Mouse (Mus musculus) adrenal gland (tissue): ENCODE results near the gene Top3a.

Experiments
- intact Hi-C: fragments of 180-260 bp; cut with DNase I; formaldehyde crosslinking; loops from one replicate; pipeline ENCODE4 v1.15.1; 2025

The Top3a gene

GRCm38 (mm10) chr11:60776107-60776828 is 897 bp downstream of the Top3a start:
- intact Hi-C loops, result loop anchor here (5.0 kb wide), 1 partner anchor 44 kb away; no protein-coding TSS in a partner anchor

DNA sequence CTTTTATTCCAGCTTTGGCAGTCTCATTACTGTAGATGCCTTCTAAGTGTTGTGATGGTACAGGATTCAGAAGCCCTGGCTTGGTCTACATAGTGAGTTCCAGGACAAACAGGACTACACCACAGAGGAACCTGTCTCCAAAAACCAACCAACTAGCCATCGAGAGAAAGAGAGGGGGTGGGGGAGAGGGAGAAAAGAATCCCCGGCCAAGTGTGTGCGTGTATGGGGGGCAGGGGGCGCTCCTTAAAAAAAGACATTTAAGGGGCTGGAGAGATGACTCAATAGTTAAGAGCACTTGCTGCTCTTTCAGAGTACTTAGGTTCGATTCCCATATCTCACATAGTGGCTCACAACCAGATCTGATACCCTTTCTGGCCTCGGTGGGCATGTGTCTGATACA is 1.6 kb downstream of the Top3a start:
- intact Hi-C loops, result loop anchor here (5.0 kb wide), 1 partner anchor 43 kb away; no protein-coding TSS in a partner anchor

GRCm38 (mm10) chr11:60774841-60775240 is 2.3 kb downstream of the Top3a start:
- intact Hi-C loops, result loop anchor here (5.0 kb wide), 2 partner anchors 43 to 78 kb away; partner anchors contain the start of gene Llgl1

DNA sequence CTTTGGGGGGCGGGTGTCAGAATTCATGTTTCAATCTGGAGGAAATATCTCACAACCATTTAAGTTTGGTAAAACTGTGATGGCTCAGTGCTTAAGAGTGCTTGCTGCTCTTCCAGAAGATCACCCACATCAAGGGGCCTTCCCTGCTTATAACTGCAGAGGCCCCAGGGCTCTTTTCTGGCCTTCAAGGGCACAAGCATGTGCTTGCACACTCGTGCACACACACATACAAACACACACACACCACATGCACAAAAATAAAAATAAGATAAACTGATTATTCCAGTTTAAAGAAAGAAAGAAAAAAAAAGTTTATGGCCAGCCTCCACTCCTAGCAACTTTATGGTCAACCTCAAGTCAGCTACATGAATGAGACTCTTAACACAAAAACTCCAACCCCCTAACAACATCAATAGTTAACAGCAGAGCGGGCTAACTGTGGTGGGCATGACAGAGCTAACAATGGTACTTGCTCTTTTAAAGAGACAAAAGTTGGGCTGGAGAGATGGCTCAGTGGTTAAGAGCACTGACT is 2.9 kb downstream of the Top3a start:
- intact Hi-C loops, result loop anchor here (5.0 kb wide), 1 partner anchor 77 kb away; the partner anchor contains the start of gene Llgl1

GRCm38 (mm10) chr11:60772161-60772560 is 5.0 kb downstream of the Top3a start:
- intact Hi-C loops, result loop anchor here (5.0 kb wide), 1 partner anchor 75 kb away; the partner anchor contains the start of gene Llgl1

GRCm38 (mm10) chr11:60770776-60771175 is 6.4 kb downstream of the Top3a start:
- intact Hi-C loops, result loop anchor here (5.0 kb wide), 1 partner anchor 73 kb away; the partner anchor contains the start of gene Llgl1

DNA sequence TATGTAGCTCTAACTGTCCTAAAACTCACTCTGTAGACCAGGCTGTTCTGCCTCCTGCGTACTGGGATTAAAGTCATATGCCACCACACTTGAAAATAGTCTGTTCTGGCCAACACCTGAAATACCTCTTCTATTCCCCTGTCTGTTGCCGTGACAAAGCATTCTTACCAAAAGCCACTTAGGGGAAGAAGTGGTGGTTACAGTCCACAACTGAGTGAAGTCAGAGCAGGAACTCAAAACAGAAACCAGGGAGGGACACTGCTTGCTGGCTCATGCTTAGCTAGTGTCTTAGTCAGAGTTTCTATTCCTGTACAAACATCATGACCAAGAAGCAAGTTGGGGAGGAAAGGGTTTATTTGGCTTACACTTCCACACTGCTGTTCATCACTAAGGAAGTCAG is 7.8 kb downstream of the Top3a start:
- intact Hi-C loops, result no loop called here

GRCm38 (mm10) chr11:60766969-60767368 is 10.2 kb downstream of the Top3a start:
- intact Hi-C loops, result no loop called here

DNA sequence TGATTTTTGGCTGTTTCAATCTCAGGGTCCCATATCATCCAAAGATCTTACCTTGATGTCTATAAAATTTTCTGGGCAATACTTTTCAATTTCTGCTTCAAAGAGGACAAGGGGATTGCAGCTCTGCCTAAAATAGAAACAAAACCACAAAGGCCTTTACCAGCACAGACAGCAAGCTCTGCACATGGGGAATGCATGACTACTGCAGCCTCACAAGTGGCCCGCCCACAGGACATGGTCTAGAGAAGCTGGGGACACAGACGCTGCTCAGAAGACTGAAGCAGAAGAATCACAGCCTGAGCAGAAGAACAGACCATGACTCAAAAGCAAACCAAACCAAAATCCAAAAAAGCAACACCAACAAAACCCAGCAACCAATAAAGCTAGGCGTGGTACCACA is 15.5 kb downstream of the Top3a start:
- intact Hi-C loops, result no loop called here

DNA sequence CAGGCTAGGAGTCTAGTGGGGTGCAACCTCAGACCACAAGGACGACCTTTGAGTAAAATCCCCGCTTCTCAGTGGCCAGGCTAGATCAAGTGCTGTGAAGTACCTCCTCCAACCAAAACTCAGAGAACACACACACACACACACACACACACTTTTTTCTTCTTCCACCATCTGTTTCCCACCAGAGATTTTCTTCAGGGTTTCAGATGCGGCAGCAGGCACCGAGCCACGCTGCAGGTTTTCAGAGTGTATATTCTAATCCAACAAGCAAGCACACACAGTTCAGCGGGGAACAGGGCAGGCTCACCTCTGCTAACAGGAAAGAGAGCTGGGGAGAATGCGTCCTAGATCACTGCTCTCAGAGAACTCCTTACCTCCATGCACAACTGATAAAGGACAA is 21.6 kb downstream of the Top3a start:
- intact Hi-C loops, result no loop called here

- intact Hi-C loops, result no loop called here
Measured at GRCm38 (mm10) chr11:60740321-60740720, 36.8 kb downstream of the Top3a start.

GRCm38 (mm10) chr11:60737450-60737849 is 39.7 kb downstream of the Top3a start:
- intact Hi-C loops, result no loop called here

- intact Hi-C loops, result no loop called here
Measured at GRCm38 (mm10) chr11:60736491-60736890, 40.7 kb downstream of the Top3a start.

DNA sequence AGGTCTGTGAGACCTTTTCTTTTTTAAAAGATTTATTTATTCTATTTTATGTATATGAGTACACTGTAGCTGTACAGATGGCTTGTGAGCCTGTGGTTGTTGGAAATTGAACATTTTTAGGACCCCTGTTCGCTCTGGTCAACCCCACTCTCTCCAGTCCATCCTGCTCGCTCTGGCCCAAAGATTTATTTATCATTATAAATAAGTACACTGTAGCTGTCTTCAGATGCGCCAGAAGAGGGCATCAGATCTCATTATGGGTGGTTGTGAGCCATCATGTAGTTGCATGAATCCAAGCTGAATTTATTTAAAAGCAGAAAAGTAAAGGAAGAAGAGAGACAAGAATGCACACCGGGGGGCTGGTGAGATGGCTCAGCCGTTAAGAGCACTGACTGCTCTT is 42.0 kb downstream of the Top3a start:
- intact Hi-C loops, result no loop called here

- intact Hi-C loops, result loop anchor here (5.0 kb wide), 1 partner anchor 43 kb away; the partner anchor contains the start of genes Smcr8 and Top3a
Measured at GRCm38 (mm10) chr11:60734206-60734605, 43.0 kb downstream of the Top3a start.

DNA sequence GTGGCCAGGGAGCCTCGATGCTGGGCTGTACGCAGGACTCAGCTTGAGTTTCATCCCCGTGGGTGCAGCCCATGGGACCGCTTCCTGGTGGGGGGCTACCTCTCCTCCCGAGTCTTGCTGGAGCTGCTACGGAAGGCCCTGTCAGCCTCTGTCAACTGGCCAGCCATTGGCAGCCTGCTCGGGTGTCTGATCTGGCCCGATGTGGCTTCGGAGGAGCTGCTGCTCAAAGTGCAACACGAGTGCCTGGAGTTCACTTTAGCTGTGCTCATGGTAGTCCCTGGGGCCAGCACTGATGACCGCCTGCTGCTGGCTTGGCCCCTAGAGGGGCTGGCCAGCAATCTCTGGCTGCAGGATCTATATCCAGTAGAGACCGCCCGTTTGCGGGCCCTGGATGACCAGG is 45.9 kb downstream of the Top3a start:
- intact Hi-C loops, result loop anchor here (5.0 kb wide), 1 partner anchor 46 kb away; the partner anchor contains the start of genes Smcr8 and Top3a

- intact Hi-C loops, result loop anchor here (5.0 kb wide), 1 partner anchor 47 kb away; the partner anchor contains the start of genes Smcr8 and Top3a
Measured at GRCm38 (mm10) chr11:60730169-60730568, 47.0 kb downstream of the Top3a start.

GRCm38 (mm10) chr11:60729217-60729641 is 47.9 kb downstream of the Top3a start:
- intact Hi-C loops, result no loop called here

GRCm38 (mm10) chr11:60728260-60728761 is 48.9 kb downstream of the Top3a start, which contains the start of gene Mief2:
Gene Mief2, plus strand, starts transcription at chr11:60728398.
- intact Hi-C loops, result no loop called here

DNA sequence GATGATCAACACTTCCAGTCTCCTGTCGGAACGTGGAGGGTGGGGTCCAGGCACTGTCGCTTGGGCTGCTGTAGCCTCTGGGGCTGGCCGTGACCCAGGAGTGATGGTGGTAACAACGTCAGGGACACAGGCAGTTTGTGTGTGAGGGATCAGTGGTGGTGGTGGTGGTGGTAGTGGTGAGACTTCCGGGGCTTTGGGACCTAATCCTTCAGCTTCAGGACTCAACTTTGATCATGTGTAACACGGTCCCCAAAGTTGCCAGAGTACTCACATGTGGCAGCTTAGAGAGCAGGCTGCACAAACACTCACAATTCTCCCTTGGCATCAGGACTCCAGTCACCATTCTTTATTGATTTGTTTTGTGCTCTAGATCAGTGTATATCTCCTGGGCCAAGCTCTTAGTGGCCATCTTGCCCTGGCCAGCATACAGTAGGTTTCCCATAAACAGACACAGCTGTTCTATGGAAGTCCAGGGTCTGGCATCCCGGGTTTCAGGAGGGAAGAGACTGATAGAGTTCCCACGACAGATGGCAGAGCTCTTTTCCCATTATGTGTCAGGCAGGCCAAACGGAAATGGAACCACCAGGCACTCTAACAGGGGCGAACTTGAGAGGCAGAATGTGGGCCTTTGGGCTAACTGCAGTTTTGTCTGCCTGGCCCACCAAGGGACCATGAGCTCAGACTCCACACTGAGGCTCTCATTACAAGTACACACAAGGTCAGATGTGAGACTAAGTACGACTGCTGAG is 49.6 kb downstream of the Top3a start:
- intact Hi-C loops, result no loop called here

GRCm38 (mm10) chr11:60726601-60727391 is 50.4 kb downstream of the Top3a start, which contains the start of gene Flii:
Gene Flii, minus strand, starts transcription at chr11:60727263.
- intact Hi-C loops, result no loop called here
